Mouse (Mus musculus) intestine, postnatal 0 days (tissue): Measurements from ENCODE around the gene Gm960. TPM values are rescaled to one million over a fixed set of nuclear protein-coding genes. Genes with fewer than 3 reads are reported as not detected.

Source experiments
- ATAC-seq: fragments of 200-750 bp; cut with Nextera tagmentation; 2 replicates; pipeline ENCODE4 v1.8.0; 2017; ENCODE audit warnings: mild to moderate bottlenecking, moderate TSS enrichment, moderate library complexity
- H3K27ac ChIP-seq: fragments of 300-500 bp; sonication (generic); 2 replicates; pipeline ENCODE4 v1.5.1; 2014; ENCODE audit warnings: mild to moderate bottlenecking, low read depth, low read length, moderate library complexity
- H3K27me3 ChIP-seq: fragments of 300-500 bp; sonication (generic); replicated peaks from 2 replicates; pipeline ENCODE4 v1.6.1; 2014; ENCODE audit warnings: low read length, mixed read lengths; ENCODE audit not compliant: control insufficient read depth, insufficient read depth
- H3K36me3 ChIP-seq: fragments of 300-500 bp; sonication (generic); 2 replicates; pipeline ENCODE4 v1.6.1; 2014; ENCODE audit warnings: mild to moderate bottlenecking, moderate library complexity; ENCODE audit not compliant: control insufficient read depth, insufficient read depth
- H3K4me1 ChIP-seq: fragments of 300-500 bp; sonication (generic); replicated peaks from 2 replicates; pipeline ENCODE4 v1.6.1; 2014; ENCODE audit warnings: antibody characterized with exemption, low read length, mixed read lengths; ENCODE audit not compliant: control insufficient read depth, insufficient read depth
- H3K4me2 ChIP-seq: fragments of 300-500 bp; sonication (generic); replicated peaks from 2 replicates; pipeline ENCODE4 v1.6.1; 2014; ENCODE audit warnings: low read depth, mild to moderate bottlenecking, moderate library complexity
- H3K4me3 ChIP-seq: fragments of 300-500 bp; sonication (generic); 2 replicates; pipeline ENCODE4 v1.5.1; 2014; ENCODE audit warnings: low read depth, low read length
- H3K9ac ChIP-seq: fragments of 300-500 bp; sonication (generic); 2 replicates; pipeline ENCODE4 v1.6.1; 2014; ENCODE audit warnings: mild to moderate bottlenecking, low read depth, low read length
- H3K9me3 ChIP-seq: fragments of 300-500 bp; sonication (generic); 2 replicates; pipeline ENCODE4 v1.6.1; 2016; ENCODE audit warnings: mixed run types; ENCODE audit not compliant: control insufficient read depth
- CTCF ChIP-seq: sonication (generic); IDR thresholded peaks from 2 replicates; pipeline ENCODE4 v1.5.1; 2016; ENCODE audit warnings: low read depth, mild to moderate bottlenecking, control low read depth, antibody characterized with exemption, moderate library complexity
- WGBS: fragments of 180-500 bp; shearing (Covaris S2); extraction: QIAGEN DNeasy Blood & Tissue Kit; methylation state at CpG from one replicate; pipeline ENCODE4 v1.1.7; 2014; 5-methylcytosine and 5-hydroxymethylcytosine counted together
- polyA plus RNA-seq: library from polyadenylated mRNA; unstranded; fragments of >200 nt; fragmentation: Nextera tagmentation; extraction: Ambion mirVana; gene quantifications from 2 replicates; pipeline ENCODE4 v1.2.1, GENCODE M21; 2015

The Gm960 gene
- polyA plus RNA-seq, 1 experiment from 2014 or later, result 1.1 TPM

DNA sequence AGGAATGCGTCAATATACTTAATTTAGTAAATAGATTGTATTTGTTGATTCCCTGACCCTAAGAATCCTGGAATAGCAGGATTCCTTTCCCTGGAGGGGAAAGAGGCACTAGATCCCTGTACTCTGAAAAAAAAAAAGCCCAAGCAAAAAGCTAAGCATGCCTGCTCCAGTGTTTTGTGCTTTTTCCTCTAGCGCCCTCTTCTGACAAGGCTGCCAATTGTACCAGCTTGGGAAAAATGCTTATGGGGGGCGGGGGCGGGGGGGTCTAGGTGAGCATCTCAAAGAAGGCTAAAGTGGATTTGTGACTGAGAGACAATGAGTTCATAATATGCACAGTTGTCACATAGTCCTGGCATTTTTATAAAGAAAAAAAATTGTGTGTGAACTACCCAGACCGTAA is 45.1 kb upstream of the Gm960 start:
- H3K9ac ChIP-seq, result no peak overlapping the region
- H3K4me1 ChIP-seq, result no peaks in the 10 kb centered on the region
- H3K9me3 ChIP-seq, result no peaks in the 10 kb centered on the region
- ATAC-seq, result no peak
- no peaks in the 10 kb centered on the region for H3K27me3 ChIP-seq
- WGBS, result 44% methylated on average over 5 of the region's 5 CpGs
- no peak overlapping the region for H3K4me2 ChIP-seq
- H3K27ac ChIP-seq, result no peak overlapping the region
- no peaks in the 10 kb centered on the region; the same call in 1 of the 2 replicates for H3K36me3 ChIP-seq
- H3K4me3 ChIP-seq, result no peak overlapping the region
- TF ChIP-seq CTCF, result peak; percentile 77

DNA sequence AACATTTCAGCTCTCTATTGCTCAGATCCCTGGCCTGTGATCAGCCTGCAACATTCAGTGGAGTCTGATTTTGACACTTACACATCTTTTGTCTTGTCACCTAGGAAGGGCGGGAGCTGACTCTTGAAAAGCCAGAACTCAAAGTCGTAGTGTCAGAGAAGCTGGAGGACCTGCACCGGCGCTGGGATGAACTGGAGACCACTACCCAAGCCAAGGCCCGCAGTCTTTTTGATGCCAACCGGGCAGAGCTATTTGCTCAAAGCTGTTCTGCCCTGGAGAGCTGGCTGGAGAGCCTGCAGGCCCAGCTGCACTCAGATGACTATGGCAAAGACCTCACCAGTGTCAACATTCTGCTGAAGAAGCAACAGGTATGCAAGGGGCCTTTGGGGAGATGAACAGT is 43.8 kb upstream of the Gm960 start:
- H3K36me3 ChIP-seq, result no peaks in the 10 kb centered on the region; the same call in 1 of the 2 replicates
- no peak overlapping the region for H3K27ac ChIP-seq
- whole genome bisulfite sequencing, result 92% methylated on average over 6 of the region's 6 CpGs
- no peak for ATAC-seq
- no peaks in the 10 kb centered on the region for H3K27me3 ChIP-seq
- H3K4me3 ChIP-seq, result no peak overlapping the region
- TF ChIP-seq CTCF, result no peak
- H3K9ac ChIP-seq, result no peak overlapping the region
- no peaks in the 10 kb centered on the region for H3K9me3 ChIP-seq
- H3K4me1 ChIP-seq, result no peaks in the 10 kb centered on the region
- no peak overlapping the region for H3K4me2 ChIP-seq

DNA sequence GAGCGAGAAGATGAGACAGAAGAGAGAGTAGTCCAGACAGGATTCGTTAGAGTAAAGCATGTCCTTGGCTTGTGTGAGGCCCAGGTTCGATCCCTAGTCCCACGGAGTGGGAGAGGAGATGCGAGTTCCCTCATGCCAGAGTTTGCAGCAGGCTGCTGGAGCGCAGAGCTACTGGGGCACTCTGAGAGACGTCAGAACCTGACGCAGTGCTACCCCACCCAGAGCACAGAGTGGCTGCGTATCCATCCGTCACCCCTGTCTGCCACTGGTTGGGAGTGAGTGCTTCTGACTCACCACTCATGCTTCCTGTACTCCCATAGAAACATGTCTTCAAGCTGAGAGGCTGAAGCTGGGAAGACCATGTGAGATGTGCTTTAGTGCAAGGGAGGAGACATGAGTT is 43.0 kb upstream of the Gm960 start:
- 80% methylated on average over 10 of the region's 10 CpGs for WGBS
- no peaks in the 10 kb centered on the region for H3K4me1 ChIP-seq
- no peak for TF ChIP-seq CTCF
- H3K27me3 ChIP-seq, result no peaks in the 10 kb centered on the region
- no peaks in the 10 kb centered on the region; the same call in 1 of the 2 replicates for H3K36me3 ChIP-seq
- no peak overlapping the region for H3K9ac ChIP-seq
- no peaks in the 10 kb centered on the region for H3K9me3 ChIP-seq
- no peak overlapping the region for H3K4me2 ChIP-seq
- ATAC-seq, result no peak
- no peak overlapping the region for H3K4me3 ChIP-seq
- no peak overlapping the region for H3K27ac ChIP-seq

DNA sequence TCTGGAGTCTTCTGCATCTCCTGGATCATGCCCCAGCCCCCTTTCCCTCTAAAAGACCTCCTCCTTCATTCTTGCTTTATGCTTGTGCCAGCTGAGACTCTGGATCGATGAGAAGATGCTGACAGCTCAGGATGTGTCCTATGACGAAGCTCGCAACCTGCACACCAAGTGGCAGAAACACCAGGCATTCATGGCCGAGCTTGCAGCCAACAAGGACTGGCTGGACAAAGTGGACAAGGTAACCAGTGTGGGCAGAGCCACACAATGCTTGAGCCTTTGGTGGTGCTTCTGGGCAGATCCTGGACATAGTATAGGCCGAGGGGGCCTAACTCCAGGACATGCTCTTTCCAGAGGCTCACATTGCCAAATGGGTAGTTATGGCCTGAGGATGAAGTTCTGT is 41.3 kb upstream of the Gm960 start:
- H3K4me3 ChIP-seq, result no peak overlapping the region
- 91% methylated on average over 5 of the region's 5 CpGs for WGBS
- no peak for ATAC-seq

DNA sequence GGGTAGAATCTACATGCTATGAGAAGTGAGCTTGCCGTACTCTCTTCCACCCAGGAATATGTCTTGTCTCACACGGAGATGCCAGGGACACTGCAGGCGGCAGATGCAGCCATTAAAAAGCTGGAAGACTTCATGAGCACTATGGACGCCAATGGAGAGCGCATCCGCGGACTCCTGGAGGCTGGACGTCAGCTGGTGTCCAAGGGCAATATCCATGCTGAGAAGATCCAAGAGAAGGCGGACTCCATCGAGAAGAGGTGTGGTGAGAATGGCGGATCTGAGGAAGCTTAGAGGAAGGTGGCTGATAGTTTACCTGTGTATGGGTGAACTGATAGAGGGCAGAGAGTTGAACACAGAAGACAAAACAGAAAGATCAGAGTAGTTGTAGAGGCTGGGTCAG is 40.6 kb upstream of the Gm960 start:
- no peak for TF ChIP-seq CTCF
- no peaks in the 10 kb centered on the region for H3K36me3 ChIP-seq
- H3K27me3 ChIP-seq, result no peaks in the 10 kb centered on the region
- H3K4me2 ChIP-seq, result no peak overlapping the region
- 95% methylated on average over 11 of the region's 11 CpGs for WGBS
- no peak overlapping the region for H3K9ac ChIP-seq
- H3K27ac ChIP-seq, result no peak overlapping the region
- H3K9me3 ChIP-seq, result no peaks in the 10 kb centered on the region
- H3K4me1 ChIP-seq, result no peaks in the 10 kb centered on the region
- no peak for ATAC-seq
- no peak overlapping the region for H3K4me3 ChIP-seq

More for the DNA sequence above, 41.3 kb upstream of the Gm960 start:
- Histone ChIP-seq H3K27me3 (no peaks in the 10 kb centered on the region), H3K36me3 (no peaks in the 10 kb centered on the region; the same call in 1 of the 2 replicates), H3K4me2 (no peak overlapping the region), H3K4me1 (no peaks in the 10 kb centered on the region), H3K27ac (no peak overlapping the region), H3K9ac (no peak overlapping the region), H3K9me3 (no peaks in the 10 kb centered on the region)
- TF ChIP-seq CTCF, result no peak

DNA sequence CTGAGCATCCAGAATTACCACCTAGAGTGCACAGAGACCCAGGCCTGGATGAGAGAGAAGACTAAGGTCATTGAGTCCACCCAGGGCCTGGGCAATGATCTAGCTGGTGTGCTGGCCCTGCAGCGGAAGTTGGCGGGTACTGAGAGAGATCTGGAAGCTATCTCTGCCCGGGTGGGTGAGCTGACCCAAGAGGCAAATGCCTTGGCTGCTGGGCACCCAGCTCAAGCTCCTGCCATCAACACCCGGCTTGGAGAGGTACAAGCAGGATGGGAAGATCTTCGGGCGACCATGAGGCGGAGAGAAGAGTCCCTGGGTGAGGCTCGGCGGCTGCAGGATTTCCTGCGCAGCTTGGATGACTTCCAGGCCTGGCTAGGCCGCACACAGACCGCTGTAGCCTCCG is 39.4 kb upstream of the Gm960 start:
- no peak for ATAC-seq
- WGBS, result 82% methylated on average over 13 of the region's 13 CpGs
- H3K4me1 ChIP-seq, result no peaks in the 10 kb centered on the region
- H3K4me3 ChIP-seq, result no peak overlapping the region
- no peaks in the 10 kb centered on the region for H3K27me3 ChIP-seq
- no peak for TF ChIP-seq CTCF
- H3K9ac ChIP-seq, result no peak overlapping the region
- no peak overlapping the region for H3K27ac ChIP-seq
- no peaks in the 10 kb centered on the region for H3K9me3 ChIP-seq
- no peak overlapping the region for H3K4me2 ChIP-seq
- no peaks in the 10 kb centered on the region for H3K36me3 ChIP-seq

DNA sequence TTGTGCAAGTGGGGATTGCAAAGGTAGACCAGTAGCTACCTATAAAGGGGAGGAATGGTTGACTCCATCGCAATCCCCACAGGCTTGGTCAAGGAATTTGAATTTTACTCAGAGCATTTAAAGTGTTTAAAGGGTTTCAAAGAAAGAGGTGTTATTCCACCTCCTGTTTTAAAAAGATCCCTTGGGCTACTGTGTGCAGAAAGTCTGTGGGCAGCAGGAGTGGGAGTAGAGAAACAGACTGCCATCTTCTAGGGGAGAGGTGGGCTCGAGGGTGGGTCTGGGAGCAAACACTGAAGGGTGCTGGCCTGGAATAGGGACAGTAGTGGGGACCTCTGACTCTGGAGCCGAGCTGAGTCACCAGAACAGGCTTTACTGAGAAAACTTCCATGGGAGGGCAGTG is 34.6 kb upstream of the Gm960 start:
- H3K4me1 ChIP-seq, result no peaks in the 10 kb centered on the region
- H3K36me3 ChIP-seq, result no peaks in the 10 kb centered on the region

More for the DNA sequence above, 34.6 kb upstream of the Gm960 start:
- Histone ChIP-seq H3K4me2 (no peak overlapping the region), H3K27ac (no peak overlapping the region), H3K27me3 (no peaks in the 10 kb centered on the region), H3K9ac (no peak overlapping the region), H3K9me3 (no peaks in the 10 kb centered on the region), H3K4me3 (no peak overlapping the region)
- TF ChIP-seq CTCF, result no peak
- 86% methylated on average over 3 of the region's 3 CpGs for WGBS
- no peak for ATAC-seq
